Mouse (Mus musculus) limb, embryonic 14.5 days (tissue): ENCODE measurements at regions not wholly inside any gene's neighbourhood (a gene's known extent, or its start where the extent isn't known, plus 50 kb on each side); places are given as distances from the start of the nearest gene placed in this dataset.

Experiments used
- ATAC-seq: fragments of 200-750 bp; cut with Nextera tagmentation; 2 replicates; pipeline ENCODE4 v1.8.0; 2017; ENCODE audit warnings: low read depth, moderate number of reproducible peaks, moderate TSS enrichment; ENCODE audit not compliant: low FRiP score
- DNase-seq: peaks from one replicate; pipeline ENCODE4 v3.0.0-alpha.2; 2015; ENCODE audit warnings: low spot score
- H3K27ac ChIP-seq: fragments of 300-500 bp; sonication (generic); replicated peaks from 2 replicates; pipeline ENCODE4 v1.5.1; 2014; ENCODE audit warnings: low read depth, mild to moderate bottlenecking, low read length, moderate library complexity, mixed read lengths
- H3K27me3 ChIP-seq: fragments of 300-500 bp; sonication (generic); 2 replicates; pipeline ENCODE4 v1.6.1; 2014; ENCODE audit warnings: low read length, mixed read lengths; ENCODE audit not compliant: control insufficient read depth, insufficient read depth
- H3K36me3 ChIP-seq: fragments of 300-500 bp; sonication (generic); 2 replicates; pipeline ENCODE4 v1.6.1; 2014; ENCODE audit warnings: mild to moderate bottlenecking, low read length, moderate library complexity, mixed read lengths; ENCODE audit not compliant: control insufficient read depth, insufficient read depth
- H3K4me1 ChIP-seq: fragments of 300-500 bp; sonication (generic); 2 replicates; pipeline ENCODE4 v1.6.1; 2014; ENCODE audit warnings: antibody characterized with exemption, low read length, mixed read lengths; ENCODE audit not compliant: control insufficient read depth, insufficient read depth
- H3K4me2 ChIP-seq: fragments of 300-500 bp; sonication (generic); replicated peaks from 2 replicates; pipeline ENCODE4 v1.6.1; 2014; ENCODE audit warnings: low read depth, mild to moderate bottlenecking, low read length, moderate library complexity; ENCODE audit not compliant: severe bottlenecking
- H3K4me3 ChIP-seq: fragments of 300-500 bp; sonication (generic); replicated peaks from 2 replicates; pipeline ENCODE4 v1.5.1; 2014; ENCODE audit warnings: low read length
- H3K9ac ChIP-seq: fragments of 300-500 bp; sonication (generic); 2 replicates; pipeline ENCODE4 v1.6.1; 2014; ENCODE audit warnings: mild to moderate bottlenecking, low read depth, low read length, moderate library complexity; ENCODE audit not compliant: severe bottlenecking
- H3K9me3 ChIP-seq: fragments of 300-500 bp; sonication (generic); 2 replicates; pipeline ENCODE4 v1.6.1; 2016; ENCODE audit warnings: low read length; ENCODE audit not compliant: control insufficient read depth
- POLR2A ChIP-seq: fragments of 200-500 bp; IDR thresholded peaks from 2 replicates; pipeline ENCODE4 v1.8.0; 2012; ENCODE audit warnings: inconsistent platforms, mild to moderate bottlenecking, moderate library complexity, borderline replicate concordance; ENCODE audit not compliant: insufficient read depth, insufficient read length; ENCODE audit errors: extremely low read depth
- WGBS: fragments of 180-500 bp; shearing (Covaris S2); extraction: QIAGEN DNeasy Blood & Tissue Kit; methylation state at CpG from one replicate; pipeline ENCODE4 v1.1.7; 2014; 5-methylcytosine and 5-hydroxymethylcytosine counted together

DNA sequence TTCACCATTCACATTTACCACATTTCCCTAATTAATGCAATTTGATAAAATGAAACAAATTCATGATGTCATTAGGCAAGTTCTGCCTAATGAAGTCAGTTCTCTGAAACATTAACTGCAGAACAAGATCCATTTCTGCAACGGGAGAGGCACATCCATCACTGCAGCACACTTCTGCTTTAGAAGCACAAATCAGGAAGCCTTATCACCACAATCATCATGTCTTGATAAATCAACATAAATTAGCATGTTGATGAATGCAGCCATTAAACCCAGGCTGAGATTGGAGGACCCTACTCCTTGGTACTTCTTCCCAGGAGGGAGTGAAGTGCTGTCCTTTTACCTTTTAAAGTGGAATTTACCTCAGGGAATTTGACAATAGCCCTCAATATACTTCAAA, 1195.4 kb downstream of the Defb40 start:
- H3K36me3 ChIP-seq, result no peaks in the 10 kb centered on the region
- DNase-seq (no peak), ATAC-seq (no peak)
- H3K27ac ChIP-seq, result no peak overlapping the region
- 38% methylated on average over 1 of the region's 1 CpGs for WGBS
- no peaks in the 10 kb centered on the region for H3K9me3 ChIP-seq
- no peak overlapping the region for H3K4me3 ChIP-seq
- no peak overlapping the region for H3K9ac ChIP-seq
- H3K4me1 ChIP-seq, result no peaks in the 10 kb centered on the region
- no peak for TF ChIP-seq POLR2A
- H3K27me3 ChIP-seq, result no peaks in the 10 kb centered on the region
- H3K4me2 ChIP-seq, result no peak overlapping the region

DNA sequence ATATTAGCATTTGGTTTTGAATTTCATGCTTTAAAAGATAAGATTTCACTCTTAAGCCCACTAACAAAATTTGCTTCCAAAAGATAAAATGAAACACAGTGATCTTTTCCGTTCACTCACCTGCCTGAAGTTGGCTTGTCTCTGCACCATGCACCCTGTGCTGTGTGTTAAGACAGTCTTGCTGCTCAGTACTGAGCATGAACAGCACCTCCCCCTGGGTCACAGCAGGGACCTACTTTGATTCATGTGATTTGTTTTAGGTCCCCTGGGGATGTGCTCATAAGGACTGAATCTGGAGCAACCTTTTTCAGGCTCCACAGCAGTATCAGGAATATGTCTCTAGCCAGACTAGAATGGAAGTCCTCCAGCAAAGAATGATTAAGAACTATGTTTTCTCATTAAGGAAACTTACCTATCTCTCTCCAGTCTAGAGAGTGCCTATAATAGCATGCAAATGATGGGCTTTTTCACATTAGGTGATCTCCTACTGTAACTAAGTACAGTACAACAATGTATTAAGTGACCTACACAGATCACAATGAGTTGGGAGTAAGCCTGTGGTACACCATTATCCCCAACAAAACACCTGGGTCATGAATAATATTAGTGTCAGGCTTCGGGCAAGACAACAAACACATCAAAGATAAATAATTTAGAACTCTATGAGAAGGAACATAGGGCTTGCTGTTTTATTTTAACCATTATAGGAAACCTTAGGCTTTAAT, 1196.3 kb downstream of the Defb40 start:
- H3K4me1 ChIP-seq, result no peaks in the 10 kb centered on the region
- H3K27ac ChIP-seq, result no peak overlapping the region
- no peaks in the 10 kb centered on the region for H3K9me3 ChIP-seq
- 72% methylated on average over 2 of the region's 2 CpGs for whole genome bisulfite sequencing
- H3K27me3 ChIP-seq, result no peaks in the 10 kb centered on the region
- DNase-seq, result no peak
- no peak overlapping the region for H3K4me3 ChIP-seq
- H3K9ac ChIP-seq, result no peak overlapping the region
- H3K36me3 ChIP-seq, result no peaks in the 10 kb centered on the region
- no peak overlapping the region for H3K4me2 ChIP-seq
- no peak for ATAC-seq
- TF ChIP-seq POLR2A, result no peak

DNA sequence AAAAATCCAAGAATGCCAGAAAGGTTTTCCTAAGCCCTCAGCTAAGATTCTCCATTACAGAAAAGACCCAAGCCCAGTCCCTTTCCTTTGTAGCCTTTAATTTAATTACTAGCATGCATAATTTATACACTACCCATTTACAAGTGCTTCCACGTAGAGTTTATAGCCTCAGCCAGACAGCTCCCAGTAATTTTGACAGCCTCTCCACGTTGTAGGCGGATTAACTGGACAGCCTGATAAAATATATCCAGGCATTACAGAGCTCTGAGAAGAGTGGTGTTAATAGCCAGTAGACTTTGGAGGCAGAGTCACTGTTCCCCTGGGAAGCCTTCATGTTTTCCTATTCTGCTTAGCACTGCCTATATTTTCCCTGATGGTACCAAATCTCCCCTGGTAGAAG, 1202.6 kb downstream of the Defb40 start:
- Histone ChIP-seq H3K9me3 (no peaks in the 10 kb centered on the region), H3K4me2 (no peak overlapping the region), H3K27me3 (no peaks in the 10 kb centered on the region), H3K9ac (no peak overlapping the region), H3K4me1 (no peaks in the 10 kb centered on the region), H3K27ac (no peak overlapping the region), H3K36me3 (no peaks in the 10 kb centered on the region), H3K4me3 (no peak overlapping the region)
- DNase-seq (no peak), ATAC-seq (no peak)
- no peak for TF ChIP-seq POLR2A
- 34% methylated on average over 3 of the region's 3 CpGs for WGBS

DNA sequence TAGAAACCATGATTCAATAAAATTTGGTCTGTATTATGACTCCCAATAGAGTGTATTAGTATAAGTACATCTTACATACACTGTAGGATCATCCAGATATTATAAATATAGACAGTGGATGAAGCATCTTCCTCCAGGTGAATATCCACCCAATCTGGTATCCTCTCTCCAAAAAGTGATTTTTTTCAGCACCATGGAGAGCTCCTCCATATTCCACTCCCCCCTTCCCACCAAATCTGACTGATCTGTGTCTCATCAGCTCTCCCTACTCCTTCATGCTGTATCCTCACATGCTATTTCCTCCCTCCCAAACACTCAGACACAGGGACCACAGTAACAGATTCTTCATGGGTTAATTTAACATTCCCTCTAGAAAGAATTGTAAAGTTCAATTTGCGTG, 1204.7 kb downstream of the Defb40 start:
- Histone ChIP-seq H3K36me3 (no peaks in the 10 kb centered on the region), H3K27me3 (no peaks in the 10 kb centered on the region), H3K9ac (no peak overlapping the region), H3K4me1 (no peaks in the 10 kb centered on the region), H3K4me3 (no peak overlapping the region), H3K4me2 (no peak overlapping the region), H3K9me3 (no peaks in the 10 kb centered on the region), H3K27ac (no peak overlapping the region)
- ATAC-seq (no peak), DNase-seq (peak; percentile 10)
- no peak for TF ChIP-seq POLR2A
- WGBS, result 85% methylated on average over 1 of the region's 1 CpGs

DNA sequence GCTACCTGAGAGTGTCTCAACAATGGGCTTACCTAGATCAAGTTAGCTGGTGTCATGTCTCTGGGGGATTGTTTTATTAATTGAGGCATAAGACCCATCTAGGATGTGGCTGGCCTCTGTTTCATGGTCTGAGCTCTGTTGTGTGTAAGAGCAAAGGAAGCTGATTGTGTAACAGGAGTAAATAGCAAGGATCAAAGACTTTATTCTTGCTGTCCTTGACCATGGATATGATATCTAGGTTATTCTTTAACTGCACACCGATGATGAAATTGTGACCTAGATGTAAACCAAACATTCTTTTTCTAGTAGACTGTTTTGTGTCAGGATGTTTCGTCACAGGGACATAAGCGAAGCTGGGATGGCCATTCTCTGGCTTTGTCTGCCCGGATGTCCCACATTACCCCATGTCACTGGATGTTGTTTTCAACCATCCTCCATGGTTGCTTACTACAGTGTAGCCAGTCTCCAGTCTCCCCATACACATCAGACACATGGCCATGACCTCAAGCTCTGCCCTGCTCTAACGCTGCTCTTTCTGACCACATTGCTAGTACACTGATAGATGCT, 1210.5 kb downstream of the Defb40 start:
- Histone ChIP-seq H3K4me1 (no peaks in the 10 kb centered on the region), H3K36me3 (no peaks in the 10 kb centered on the region), H3K4me3 (no peak overlapping the region), H3K9ac (no peak overlapping the region), H3K4me2 (no peak overlapping the region), H3K27ac (no peak overlapping the region), H3K9me3 (no peaks in the 10 kb centered on the region), H3K27me3 (no peaks in the 10 kb centered on the region)
- DNase-seq (no peak), ATAC-seq (no peak)
- no peak for TF ChIP-seq POLR2A
- 87% methylated on average over 5 of the region's 5 CpGs for WGBS

DNA sequence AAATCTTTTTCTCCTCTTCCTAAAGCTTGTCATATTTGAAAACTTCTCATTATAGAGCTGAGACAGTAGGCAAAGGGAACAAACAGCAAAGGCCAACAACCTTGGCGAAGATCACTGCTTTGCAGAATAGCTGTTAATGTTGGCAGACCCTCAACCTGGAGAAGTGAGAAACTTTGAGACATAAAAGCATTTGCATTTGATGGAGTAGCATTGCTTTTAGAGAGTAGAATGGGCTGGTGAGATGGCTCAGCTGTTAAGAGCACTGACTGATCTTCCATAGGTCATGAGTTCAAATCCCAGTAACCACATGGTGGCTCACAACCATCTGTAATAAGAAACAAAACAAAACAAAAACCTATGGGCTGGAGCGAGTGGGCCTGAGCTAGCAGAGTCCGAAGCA, 1253.4 kb downstream of the Defb40 start:
- TF ChIP-seq POLR2A, result no peak
- H3K27ac ChIP-seq, result no peak overlapping the region
- H3K9me3 ChIP-seq, result no peaks in the 10 kb centered on the region
- no peaks in the 10 kb centered on the region for H3K27me3 ChIP-seq
- no peaks in the 10 kb centered on the region for H3K4me1 ChIP-seq
- WGBS, result 72% methylated on average over 3 of the region's 3 CpGs
- H3K36me3 ChIP-seq, result no peaks in the 10 kb centered on the region
- no peak overlapping the region for H3K4me2 ChIP-seq
- H3K4me3 ChIP-seq, result no peak overlapping the region
- ATAC-seq (no peak), DNase-seq (no peak)
- H3K9ac ChIP-seq, result no peak overlapping the region
